Mouse (Mus musculus) small intestine, adult 2 months (tissue): ENCODE results near the gene Fbln1.

Experiments used
- CTCF ChIP-seq: fragments of 200-500 bp; IDR thresholded peaks from 2 replicates; pipeline ENCODE4 v1.5.1; 2012; ENCODE audit warnings: low read depth, mild to moderate bottlenecking, control low read depth, inconsistent platforms, low read length, moderate library complexity, mixed read lengths; ENCODE audit not compliant: insufficient replicate concordance, insufficient read length; ENCODE audit errors: extremely low read depth
- POLR2A ChIP-seq: fragments of 200-500 bp; IDR thresholded peaks from 2 replicates; pipeline ENCODE4 v1.6.1; 2012; ENCODE audit warnings: low read depth, mild to moderate bottlenecking, control low read depth, inconsistent platforms, low read length, moderate library complexity

- TF ChIP-seq POLR2A (no peak), CTCF (no peak)
These were observed 73.2 kb downstream of the Fbln1 start for GRCm38 (mm10) chr15:85278986-85279385.
